Mouse (Mus musculus): ENCODE results near the gene Plxnd1. TPM values are rescaled to one million over a fixed set of nuclear protein-coding genes. Genes with fewer than 3 reads are reported as not detected.

Plxnd1 gene
- polyA plus RNA-seq, 1 experiment from 2014 or later: 19.7 TPM

- Histone ChIP-seq H3K4me1 (peaks cover 45% of the 10 kb centered on the region), H3K9me3 (replicated peaks) (no peaks in the 10 kb centered on the region), H3K4me2 (no peak overlapping the region), H3K4me3 (no peak overlapping the region), H3K36me3 (ENCODE audit: poor library complexity, severe bottlenecking) (no peaks in the 10 kb centered on the region), H3K27me3 (no peaks in the 10 kb centered on the region), H3K27ac (peak overlapping the region; percentile 78), H3K9ac (no peak overlapping the region)
- no peak for ATAC-seq
- WGBS: 48% methylated on average over 10 of the region's 10 CpGs
These were observed 68.4 kb downstream of the Plxnd1 start for GRCm38 (mm10) chr6:115926416-115926815.

- Histone ChIP-seq H3K27ac (no peak overlapping the region), H3K36me3 (ENCODE audit: poor library complexity, severe bottlenecking) (no peaks in the 10 kb centered on the region), H3K9me3 (replicated peaks) (no peaks in the 10 kb centered on the region), H3K27me3 (no peaks in the 10 kb centered on the region), H3K4me3 (no peak overlapping the region), H3K4me2 (no peak overlapping the region), H3K4me1 (peaks cover 39% of the 10 kb centered on the region), H3K9ac (no peak overlapping the region)
- ATAC-seq: no peak
- 57% methylated on average over 6 of the region's 6 CpGs for WGBS
These were observed 70.0 kb downstream of the Plxnd1 start for GRCm38 (mm10) chr6:115924829-115925228.

- 96% methylated on average over 5 of the region's 5 CpGs for WGBS
- no peak for ATAC-seq
- Histone ChIP-seq H3K9me3 (replicated peaks) (no peaks in the 10 kb centered on the region), H3K4me2 (no peak overlapping the region), H3K36me3 (ENCODE audit: poor library complexity, severe bottlenecking) (peaks cover 11% of the 10 kb centered on the region; the same call in 1 of the 2 replicates), H3K4me3 (no peak overlapping the region), H3K4me1 (peaks cover 24% of the 10 kb centered on the region), H3K27me3 (no peaks in the 10 kb centered on the region), H3K27ac (no peak overlapping the region), H3K9ac (no peak overlapping the region)
These were observed 74.9 kb downstream of the Plxnd1 start for GRCm38 (mm10) chr6:115919876-115920275.

- Histone ChIP-seq H3K36me3 (ENCODE audit: poor library complexity, severe bottlenecking) (peaks cover 11% of the 10 kb centered on the region; the same call in 1 of the 2 replicates), H3K27me3 (no peaks in the 10 kb centered on the region), H3K27ac (no peak overlapping the region), H3K9me3 (replicated peaks) (no peaks in the 10 kb centered on the region), H3K4me3 (no peak overlapping the region), H3K4me1 (peaks cover 31% of the 10 kb centered on the region), H3K4me2 (no peak overlapping the region), H3K9ac (no peak overlapping the region)
- 81% methylated on average over 1 of the region's 1 CpGs for WGBS
- no peak for ATAC-seq
These were observed 76.2 kb downstream of the Plxnd1 start for GRCm38 (mm10) chr6:115918615-115919014.

- Histone ChIP-seq H3K4me2 (no peak overlapping the region), H3K27ac (peak overlapping the region; percentile 59; the same call in 1 of the 2 replicates), H3K4me3 (no peak overlapping the region), H3K4me1 (peaks cover 41% of the 10 kb centered on the region), H3K9me3 (replicated peaks) (no peaks in the 10 kb centered on the region), H3K9ac (no peak overlapping the region), H3K36me3 (ENCODE audit: poor library complexity, severe bottlenecking) (peaks cover 11% of the 10 kb centered on the region; the same call in 1 of the 2 replicates), H3K27me3 (no peaks in the 10 kb centered on the region)
- WGBS: 90% methylated on average over 5 of the region's 5 CpGs
- ATAC-seq: no peak
These were observed 78.2 kb downstream of the Plxnd1 start for GRCm38 (mm10) chr6:115916611-115917010.

GRCm38 (mm10) chr6:115915601-115916445, 79.0 kb downstream of the Plxnd1 start:
- WGBS: 68% methylated on average over 17 of the region's 17 CpGs
- ATAC-seq: no peak
- Histone ChIP-seq H3K27me3 (no peaks in the 10 kb centered on the region), H3K4me2 (no peak overlapping the region), H3K9me3 (replicated peaks) (no peaks in the 10 kb centered on the region), H3K36me3 (ENCODE audit: poor library complexity, severe bottlenecking) (peaks cover 11% of the 10 kb centered on the region; the same call in 1 of the 2 replicates), H3K27ac (peak overlapping the region; percentile 84), H3K4me1 (peaks cover 41% of the 10 kb centered on the region), H3K9ac (no peak overlapping the region), H3K4me3 (no peak overlapping the region)

- WGBS: 57% methylated on average over 15 of the region's 15 CpGs
- Histone ChIP-seq H3K27me3 (no peaks in the 10 kb centered on the region), H3K4me3 (no peak overlapping the region), H3K4me2 (0 out of 2 replicates have a peak overlapping the region, but pooled peaks have one; percentile 4), H3K4me1 (peaks cover 41% of the 10 kb centered on the region), H3K9me3 (replicated peaks) (no peaks in the 10 kb centered on the region), H3K27ac (peak overlapping the region; percentile 84), H3K36me3 (ENCODE audit: poor library complexity, severe bottlenecking) (peaks cover 14% of the 10 kb centered on the region; the same call in 1 of the 2 replicates), H3K9ac (no peak overlapping the region)
- peak; percentile 71 for ATAC-seq
These were observed 80.1 kb downstream of the Plxnd1 start for GRCm38 (mm10) chr6:115914511-115915202.

GRCm38 (mm10) chr6:115913482-115913881, 81.3 kb downstream of the Plxnd1 start:
- Histone ChIP-seq H3K4me2 (no peak overlapping the region), H3K9ac (no peak overlapping the region), H3K27me3 (no peaks in the 10 kb centered on the region), H3K4me1 (peaks cover 47% of the 10 kb centered on the region), H3K9me3 (replicated peaks) (no peaks in the 10 kb centered on the region), H3K36me3 (ENCODE audit: poor library complexity, severe bottlenecking) (peaks cover 10% of the 10 kb centered on the region; the same call in 1 of the 2 replicates), H3K27ac (peak overlapping the region; percentile 84), H3K4me3 (no peak overlapping the region)
- 68% methylated on average over 10 of the region's 10 CpGs for WGBS
- no peak for ATAC-seq

GRCm38 (mm10) chr6:115911763-115912162, 83.0 kb downstream of the Plxnd1 start:
- 87% methylated on average over 6 of the region's 6 CpGs for WGBS
- Histone ChIP-seq H3K4me1 (peaks cover 48% of the 10 kb centered on the region), H3K9ac (no peak overlapping the region), H3K36me3 (ENCODE audit: poor library complexity, severe bottlenecking) (peaks cover 15% of the 10 kb centered on the region), H3K27me3 (no peaks in the 10 kb centered on the region), H3K4me3 (no peak overlapping the region), H3K9me3 (replicated peaks) (no peaks in the 10 kb centered on the region), H3K4me2 (no peak overlapping the region), H3K27ac (no peak overlapping the region)
- ATAC-seq: no peak

- Histone ChIP-seq H3K9ac (no peak overlapping the region), H3K27ac (no peak overlapping the region), H3K4me2 (no peak overlapping the region), H3K36me3 (ENCODE audit: poor library complexity, severe bottlenecking) (peaks cover 28% of the 10 kb centered on the region), H3K4me1 (peaks cover 31% of the 10 kb centered on the region), H3K27me3 (no peaks in the 10 kb centered on the region), H3K4me3 (no peak overlapping the region), H3K9me3 (replicated peaks) (no peaks in the 10 kb centered on the region)
- ATAC-seq: no peak
- WGBS: 82% methylated on average over 8 of the region's 8 CpGs
These were observed 84.9 kb downstream of the Plxnd1 start for GRCm38 (mm10) chr6:115909940-115910339.

- Histone ChIP-seq H3K9me3 (replicated peaks) (no peaks in the 10 kb centered on the region), H3K36me3 (ENCODE audit: poor library complexity, severe bottlenecking) (peaks cover 33% of the 10 kb centered on the region), H3K4me2 (no peak overlapping the region), H3K9ac (no peak overlapping the region), H3K27ac (no peak overlapping the region), H3K27me3 (no peaks in the 10 kb centered on the region), H3K4me1 (peaks cover 22% of the 10 kb centered on the region), H3K4me3 (no peak overlapping the region)
- ATAC-seq: no peak
- WGBS: 70% methylated on average over 3 of the region's 3 CpGs
These were observed 85.8 kb downstream of the Plxnd1 start for GRCm38 (mm10) chr6:115909052-115909451.

- peaks cover 37% of the 10 kb centered on the region for H3K36me3 ChIP-seq (ENCODE audit: poor library complexity, severe bottlenecking)
- ATAC-seq: no peak
- no peak overlapping the region; the same call in 1 of the 2 replicates for H3K9ac ChIP-seq
- H3K4me3 ChIP-seq: no peak overlapping the region
- no peak overlapping the region for H3K27ac ChIP-seq
- H3K9me3 ChIP-seq (replicated peaks): no peaks in the 10 kb centered on the region
- no peaks in the 10 kb centered on the region for H3K27me3 ChIP-seq
- H3K4me2 ChIP-seq: no peak overlapping the region
- WGBS: 53% methylated on average over 6 of the region's 6 CpGs
- peaks cover 17% of the 10 kb centered on the region for H3K4me1 ChIP-seq
These were observed 86.3 kb downstream of the Plxnd1 start for GRCm38 (mm10) chr6:115908421-115908982.
